Mouse (Mus musculus) brain, embryonic 14.5 days (tissue): ENCODE measurements at regions not wholly inside any gene's neighbourhood (a gene's known extent, or its start where the extent isn't known, plus 50 kb on each side); places are given as distances from the start of the nearest gene placed in this dataset.

Experiments
- DNase-seq: peaks from one replicate; pipeline ENCODE4 v3.0.0-alpha.2; 2011; ENCODE audit warnings: low read depth
- CTCF ChIP-seq: fragments of 200-500 bp; IDR thresholded peaks from 2 replicates; pipeline ENCODE4 v1.5.1; 2012; ENCODE audit warnings: inconsistent platforms, mild to moderate bottlenecking, moderate library complexity, borderline replicate concordance; ENCODE audit not compliant: insufficient read depth, insufficient read length; ENCODE audit errors: extremely low read depth
- POLR2A ChIP-seq: fragments of 200-500 bp; IDR thresholded peaks from 2 replicates; pipeline ENCODE4 v1.6.1; 2012; ENCODE audit warnings: mild to moderate bottlenecking, inconsistent platforms, borderline replicate concordance; ENCODE audit not compliant: poor library complexity, insufficient read depth, insufficient read length, severe bottlenecking; ENCODE audit errors: extremely low read depth

GRCm38 (mm10) chr9:16994169-16994568 is 493.1 kb upstream of the Fat3 start:
- DNase-seq, result peak; percentile 39
- TF ChIP-seq POLR2A (no peak), CTCF (no peak)

DNA sequence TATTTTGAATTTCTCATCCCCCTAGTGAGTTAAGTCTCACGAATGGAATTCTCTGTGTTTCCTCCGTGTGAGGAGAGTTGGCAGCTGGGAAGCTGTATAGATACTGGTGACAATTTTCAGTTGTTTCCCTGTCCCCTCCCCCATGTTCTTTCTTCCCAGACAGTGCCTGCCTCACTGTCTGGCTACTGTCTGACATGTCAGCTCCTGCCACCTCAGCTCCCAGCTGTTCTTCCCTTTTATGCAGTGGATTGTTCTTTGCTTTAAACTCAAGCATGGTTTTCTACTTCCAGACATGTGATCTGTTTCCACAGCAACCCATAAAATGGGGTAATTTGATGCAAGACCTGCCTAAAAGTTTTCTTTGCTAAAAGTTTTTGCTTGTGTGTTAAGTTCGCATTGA is 487.0 kb upstream of the Fat3 start:
- peak; percentile 52 for DNase-seq
- TF ChIP-seq CTCF, result no peak
- no peak for TF ChIP-seq POLR2A

- TF ChIP-seq CTCF (no peak), POLR2A (no peak)
- no peak for DNase-seq
These were observed 476.2 kb upstream of the Fat3 start for GRCm38 (mm10) chr9:16977321-16977720.

DNA sequence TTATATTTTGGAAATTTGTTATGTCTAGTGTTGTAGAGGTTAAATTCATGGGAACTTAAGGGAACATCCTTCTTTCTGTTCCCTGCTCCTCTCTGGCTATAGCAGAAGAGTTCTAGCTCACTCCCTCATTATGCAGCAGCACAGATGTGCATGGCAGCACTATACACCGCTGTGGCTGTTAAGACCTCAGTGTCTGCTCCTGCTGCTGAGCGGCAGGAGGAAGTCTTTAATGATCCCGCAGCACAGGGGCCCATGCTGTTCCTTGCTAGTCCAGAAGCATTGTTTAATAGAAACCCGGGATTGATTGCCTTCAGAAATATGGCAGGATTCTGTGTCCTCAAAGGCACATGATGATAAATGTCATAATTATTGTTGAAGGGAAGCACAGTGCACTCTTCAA is 469.3 kb upstream of the Fat3 start:
- peak; percentile 61 for DNase-seq
- TF ChIP-seq CTCF, result no peak
- no peak for TF ChIP-seq POLR2A

GRCm38 (mm10) chr9:16933602-16934001 is 432.5 kb upstream of the Fat3 start:
- peak; percentile 38 for DNase-seq
- TF ChIP-seq POLR2A (no peak), CTCF (no peak)

DNA sequence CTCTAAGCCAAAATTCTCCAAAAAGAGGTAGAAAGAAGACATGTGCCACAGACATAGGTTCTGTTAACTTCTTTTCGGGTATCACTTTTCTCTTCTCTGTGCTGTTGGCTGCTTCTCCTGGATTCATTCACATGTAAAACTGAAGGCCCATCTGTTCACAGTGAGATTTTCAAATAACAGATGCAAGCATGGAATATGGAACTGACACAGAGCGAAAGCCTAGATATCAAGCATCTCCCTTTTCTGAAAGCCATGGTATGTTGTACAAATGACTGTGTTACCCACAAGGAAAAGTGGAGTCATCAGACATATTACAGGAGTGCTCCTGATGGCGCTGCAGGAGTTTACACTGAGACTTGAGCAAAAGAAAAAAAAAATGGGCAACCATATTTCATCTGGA is 430.5 kb upstream of the Fat3 start:
- peak; percentile 80 for DNase-seq
- TF ChIP-seq POLR2A (no peak), CTCF (no peak)

GRCm38 (mm10) chr9:16926315-16926984 is 425.4 kb upstream of the Fat3 start:
- no peak for DNase-seq
- TF ChIP-seq CTCF, result no peak
- no peak for TF ChIP-seq POLR2A

GRCm38 (mm10) chr9:16925279-16925678 is 424.2 kb upstream of the Fat3 start:
- no peak for TF ChIP-seq CTCF
- no peak for TF ChIP-seq POLR2A
- no peak for DNase-seq

GRCm38 (mm10) chr9:16906155-16906554 is 405.1 kb upstream of the Fat3 start:
- TF ChIP-seq POLR2A (no peak), CTCF (no peak)
- DNase-seq, result no peak

DNA sequence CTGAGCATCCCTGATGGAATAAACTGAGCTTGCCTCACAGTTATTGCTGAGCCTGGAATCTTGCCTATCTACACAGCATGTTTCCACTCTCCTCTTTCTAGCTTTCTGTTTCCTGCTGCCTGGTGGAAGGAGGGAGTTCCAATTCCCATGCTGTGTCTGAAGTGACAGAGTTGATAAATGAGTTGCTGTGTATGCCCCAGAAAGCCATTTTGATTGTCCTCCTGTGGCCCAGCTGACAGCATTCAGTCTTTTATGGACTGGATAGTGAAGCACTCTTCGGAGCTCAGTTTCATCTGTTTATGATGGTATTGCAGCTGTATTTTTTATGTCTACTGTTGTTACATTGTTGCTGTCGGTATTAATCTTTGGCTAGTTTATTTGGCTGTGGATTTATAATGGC is 398.0 kb upstream of the Fat3 start:
- DNase-seq, result peak; percentile 10
- TF ChIP-seq CTCF, result no peak
- TF ChIP-seq POLR2A, result no peak

GRCm38 (mm10) chr9:16852458-16853026 is 351.5 kb upstream of the Fat3 start:
- DNase-seq, result peak; percentile 60

GRCm38 (mm10) chr9:16808494-16808893 is 307.4 kb upstream of the Fat3 start:
- no peak for DNase-seq
- TF ChIP-seq POLR2A (no peak), CTCF (no peak)

More at GRCm38 (mm10) chr9:16852458-16853026, 351.5 kb upstream of the Fat3 start:
- no peak for TF ChIP-seq CTCF
- TF ChIP-seq POLR2A, result no peak
